Mouse (Mus musculus): Measurements from ENCODE around the gene Fbxl16. TPM values are rescaled to one million over a fixed set of nuclear protein-coding genes. Genes with fewer than 3 reads are reported as not detected.
A peak's percentile ranks its signal among the peaks of the same experiment; 100 is the strongest.

Gene Fbxl16
- 1.0 and 1.5 TPM in 2 replicates for polyA plus RNA-seq (2016; fragmentation: Nextera tagmentation; extraction: Ambion mirVana)

GRCm38 (mm10) chr17:25808789-25809605, at the start of gene Fbxl16:
TSS of gene Fbxl16 (plus strand) at chr17:25809085.
- Histone ChIP-seq H3K4me1 (peaks cover 26% of the 10 kb centered on the region), H3K27ac (peak within 1 kb of the TSS; percentile 70), H3K4me3 (peak within 1 kb of the TSS; percentile 77), H3K36me3 (no peaks in the 10 kb centered on the region), H3K9me3 (replicated peaks) (no peaks in the 10 kb centered on the region), H3K27me3 (ENCODE audit: low read depth, poor library complexity, severe bottlenecking) (peaks cover 72% of the 10 kb centered on the region)
- WGBS, result under 1% methylated on average over 93 of the region's 100 CpGs
- peak; percentile 78 for DNase-seq (ENCODE audit: low spot score)

- no peaks in the 10 kb centered on the region for H3K36me3 ChIP-seq
- WGBS, result 80% methylated on average over 8 of the region's 8 CpGs
- H3K9me3 ChIP-seq (replicated peaks), result no peaks in the 10 kb centered on the region
- H3K27ac ChIP-seq, result no peak overlapping the region
- no peaks in the 10 kb centered on the region for H3K27me3 ChIP-seq (ENCODE audit: low read depth, poor library complexity, severe bottlenecking)
- no peak overlapping the region for H3K4me3 ChIP-seq
- H3K4me1 ChIP-seq, result peaks cover 14% of the 10 kb centered on the region
- DNase-seq (ENCODE audit: low spot score), result no peak
Measured at GRCm38 (mm10) chr17:25760148-25760547, 48.7 kb upstream of the Fbxl16 start.

GRCm38 (mm10) chr17:25761561-25761970, 47.3 kb upstream of the Fbxl16 start:
- WGBS, result 66% methylated on average over 4 of the region's 4 CpGs
- no peak overlapping the region for H3K4me3 ChIP-seq
- peaks cover 9% of the 10 kb centered on the region for H3K4me1 ChIP-seq
- no peak for DNase-seq (ENCODE audit: low spot score)
- H3K36me3 ChIP-seq, result no peaks in the 10 kb centered on the region
- no peaks in the 10 kb centered on the region for H3K9me3 ChIP-seq (replicated peaks)
- no peaks in the 10 kb centered on the region for H3K27me3 ChIP-seq (ENCODE audit: low read depth, poor library complexity, severe bottlenecking)
- no peak overlapping the region for H3K27ac ChIP-seq

DNA sequence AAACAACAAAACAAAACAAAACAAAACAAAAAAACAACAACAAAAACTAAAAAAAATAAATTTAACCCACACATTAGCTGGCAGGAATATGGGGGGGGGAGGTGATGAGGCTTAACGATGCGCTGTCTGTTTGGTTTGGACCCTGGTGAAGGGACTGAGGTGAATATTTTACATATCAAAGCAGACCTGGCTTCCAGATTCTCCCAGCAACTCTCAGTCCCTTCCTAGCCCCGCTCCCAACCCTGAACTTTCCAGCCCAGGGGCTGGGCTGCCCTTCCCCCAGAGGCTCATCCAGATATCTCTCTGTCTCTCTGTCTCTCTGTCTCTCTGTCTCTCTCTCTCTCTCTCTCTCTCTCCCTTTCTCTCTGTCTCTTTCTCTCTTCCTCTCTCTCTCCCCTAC, 46.3 kb upstream of the Fbxl16 start:
- H3K4me1 ChIP-seq, result peaks cover 11% of the 10 kb centered on the region
- H3K27me3 ChIP-seq (ENCODE audit: low read depth, poor library complexity, severe bottlenecking), result no peaks in the 10 kb centered on the region

GRCm38 (mm10) chr17:25765886-25766285, 43.0 kb upstream of the Fbxl16 start:
- no peaks in the 10 kb centered on the region for H3K36me3 ChIP-seq
- peaks cover 6% of the 10 kb centered on the region for H3K27me3 ChIP-seq (ENCODE audit: low read depth, poor library complexity, severe bottlenecking)
- DNase-seq (ENCODE audit: low spot score), result peak; percentile 61
- no peak overlapping the region for H3K27ac ChIP-seq
- no peaks in the 10 kb centered on the region for H3K9me3 ChIP-seq (replicated peaks)
- 47% methylated on average over 5 of the region's 5 CpGs for WGBS
- peaks cover 15% of the 10 kb centered on the region for H3K4me1 ChIP-seq
- H3K4me3 ChIP-seq, result no peak overlapping the region

More for the DNA sequence above, 46.3 kb upstream of the Fbxl16 start:
- H3K9me3 ChIP-seq (replicated peaks), result no peaks in the 10 kb centered on the region
- DNase-seq (ENCODE audit: low spot score), result no peak
- H3K36me3 ChIP-seq, result no peaks in the 10 kb centered on the region
- WGBS, result 33% methylated on average over 3 of the region's 3 CpGs
- no peak overlapping the region for H3K27ac ChIP-seq
- no peak overlapping the region for H3K4me3 ChIP-seq

DNA sequence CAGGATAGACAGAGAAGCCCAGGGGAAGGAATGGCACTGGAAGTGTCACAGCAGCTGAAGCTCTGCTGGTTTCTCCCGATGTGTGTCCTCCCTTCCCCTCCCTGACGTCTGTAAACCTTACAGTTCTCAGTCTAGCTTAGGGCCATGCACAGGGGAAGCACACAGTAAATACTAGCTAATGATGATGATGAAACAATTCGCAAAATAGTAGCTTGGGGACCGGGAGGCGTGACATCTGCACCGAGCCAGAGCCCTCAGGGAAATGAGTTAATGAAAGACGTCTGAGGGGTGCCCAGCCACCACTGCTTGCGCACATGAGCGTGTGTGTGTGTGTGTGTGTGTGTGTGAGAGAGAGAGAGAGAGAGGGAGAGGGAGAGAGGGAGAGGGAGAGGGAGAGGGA, 39.6 kb upstream of the Fbxl16 start:
- no peaks in the 10 kb centered on the region for H3K36me3 ChIP-seq
- 56% methylated on average over 9 of the region's 9 CpGs for WGBS
- no peak for DNase-seq (ENCODE audit: low spot score)
- peaks cover 6% of the 10 kb centered on the region for H3K27me3 ChIP-seq (ENCODE audit: low read depth, poor library complexity, severe bottlenecking)
- H3K4me1 ChIP-seq, result peaks cover 23% of the 10 kb centered on the region
- no peaks in the 10 kb centered on the region for H3K9me3 ChIP-seq (replicated peaks)
- no peak overlapping the region; the same call in 1 of the 2 replicates for H3K4me3 ChIP-seq
- no peak overlapping the region for H3K27ac ChIP-seq

GRCm38 (mm10) chr17:25773549-25774120, 35.2 kb upstream of the Fbxl16 start, which contains the start of gene Narfl:
TSS of gene Narfl (plus strand) at chr17:25773776.
- Histone ChIP-seq H3K36me3 (peaks cover 8% of the 10 kb centered on the region), H3K4me3 (peak within 1 kb of the TSS; percentile 66), H3K4me1 (peaks cover 23% of the 10 kb centered on the region), H3K27me3 (ENCODE audit: low read depth, poor library complexity, severe bottlenecking) (peaks cover 6% of the 10 kb centered on the region), H3K27ac (peak within 1 kb of the TSS; percentile 69), H3K9me3 (replicated peaks) (no peaks in the 10 kb centered on the region)
- peak; percentile 100 for DNase-seq (ENCODE audit: low spot score)
- WGBS, result under 1% methylated on average over 37 of the region's 37 CpGs

- Histone ChIP-seq H3K27ac (no peak overlapping the region), H3K36me3 (peaks cover 20% of the 10 kb centered on the region), H3K4me1 (peaks cover 19% of the 10 kb centered on the region), H3K9me3 (replicated peaks) (no peaks in the 10 kb centered on the region), H3K27me3 (ENCODE audit: low read depth, poor library complexity, severe bottlenecking) (no peaks in the 10 kb centered on the region), H3K4me3 (no peak overlapping the region)
- no peak for DNase-seq (ENCODE audit: low spot score)
- WGBS, result 81% methylated on average over 10 of the region's 10 CpGs
Measured at GRCm38 (mm10) chr17:25775318-25776062, 33.4 kb upstream of the Fbxl16 start.

DNA sequence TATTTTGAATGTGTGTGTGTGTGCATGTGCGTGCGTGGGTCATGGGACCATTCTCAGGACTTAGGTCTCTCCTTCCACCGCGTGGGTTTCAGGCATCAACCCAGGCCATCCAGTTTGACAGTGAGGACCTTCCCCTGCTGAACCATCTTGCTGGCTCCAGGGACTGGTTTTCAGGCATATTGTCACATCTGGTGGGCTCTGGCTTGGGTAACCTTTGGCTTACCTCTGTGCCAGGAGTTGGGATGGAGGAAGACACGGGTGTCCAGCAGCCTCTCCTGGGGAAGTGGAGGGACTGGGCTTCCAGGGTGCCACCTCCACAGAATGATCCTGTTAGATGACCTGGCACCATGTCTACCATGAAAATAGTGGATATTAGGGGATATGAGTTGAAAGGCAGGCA, 30.9 kb upstream of the Fbxl16 start:
- Histone ChIP-seq H3K4me1 (peaks cover 21% of the 10 kb centered on the region), H3K4me3 (no peak overlapping the region), H3K36me3 (peaks cover 44% of the 10 kb centered on the region), H3K27me3 (ENCODE audit: low read depth, poor library complexity, severe bottlenecking) (no peaks in the 10 kb centered on the region), H3K27ac (no peak overlapping the region), H3K9me3 (replicated peaks) (no peaks in the 10 kb centered on the region)
- WGBS, result 96% methylated on average over 5 of the region's 5 CpGs
- DNase-seq (ENCODE audit: low spot score), result no peak

- 75% methylated on average over 6 of the region's 6 CpGs for WGBS
- H3K27me3 ChIP-seq (ENCODE audit: low read depth, poor library complexity, severe bottlenecking), result no peaks in the 10 kb centered on the region
Measured at GRCm38 (mm10) chr17:25781339-25781738, 27.5 kb upstream of the Fbxl16 start.

GRCm38 (mm10) chr17:25783086-25783485, 25.8 kb upstream of the Fbxl16 start:
- 88% methylated on average over 7 of the region's 7 CpGs for whole genome bisulfite sequencing
- H3K36me3 ChIP-seq, result peaks cover 60% of the 10 kb centered on the region
- H3K9me3 ChIP-seq (replicated peaks), result no peaks in the 10 kb centered on the region
- DNase-seq (ENCODE audit: low spot score), result no peak
- peak overlapping the region; percentile 79; the same call in 1 of the 2 replicates for H3K4me3 ChIP-seq
- no peaks in the 10 kb centered on the region for H3K27me3 ChIP-seq (ENCODE audit: low read depth, poor library complexity, severe bottlenecking)
- H3K27ac ChIP-seq, result no peak overlapping the region
- peaks cover 30% of the 10 kb centered on the region for H3K4me1 ChIP-seq

More at GRCm38 (mm10) chr17:25781339-25781738, 27.5 kb upstream of the Fbxl16 start:
- DNase-seq (ENCODE audit: low spot score), result no peak
- Histone ChIP-seq H3K4me1 (peaks cover 30% of the 10 kb centered on the region), H3K36me3 (peaks cover 58% of the 10 kb centered on the region), H3K4me3 (no peak overlapping the region), H3K27ac (no peak overlapping the region), H3K9me3 (replicated peaks) (no peaks in the 10 kb centered on the region)

GRCm38 (mm10) chr17:25783861-25784574, 24.9 kb upstream of the Fbxl16 start:
- no peak for DNase-seq (ENCODE audit: low spot score)
- Histone ChIP-seq H3K4me3 (peak overlapping the region; percentile 79), H3K9me3 (replicated peaks) (no peaks in the 10 kb centered on the region), H3K36me3 (peaks cover 68% of the 10 kb centered on the region), H3K27ac (peak overlapping the region; percentile 95), H3K4me1 (peaks cover 30% of the 10 kb centered on the region), H3K27me3 (ENCODE audit: low read depth, poor library complexity, severe bottlenecking) (no peaks in the 10 kb centered on the region)
- 86% methylated on average over 15 of the region's 15 CpGs for WGBS
